Mouse (Mus musculus): Measurements from ENCODE around the gene Atp6v0a1. TPM values are rescaled to one million over a fixed set of nuclear protein-coding genes. Genes with fewer than 3 reads are reported as not detected.

Atp6v0a1 gene
- polyA plus RNA-seq, 1 experiment from 2014 or later, result 331 TPM

DNA sequence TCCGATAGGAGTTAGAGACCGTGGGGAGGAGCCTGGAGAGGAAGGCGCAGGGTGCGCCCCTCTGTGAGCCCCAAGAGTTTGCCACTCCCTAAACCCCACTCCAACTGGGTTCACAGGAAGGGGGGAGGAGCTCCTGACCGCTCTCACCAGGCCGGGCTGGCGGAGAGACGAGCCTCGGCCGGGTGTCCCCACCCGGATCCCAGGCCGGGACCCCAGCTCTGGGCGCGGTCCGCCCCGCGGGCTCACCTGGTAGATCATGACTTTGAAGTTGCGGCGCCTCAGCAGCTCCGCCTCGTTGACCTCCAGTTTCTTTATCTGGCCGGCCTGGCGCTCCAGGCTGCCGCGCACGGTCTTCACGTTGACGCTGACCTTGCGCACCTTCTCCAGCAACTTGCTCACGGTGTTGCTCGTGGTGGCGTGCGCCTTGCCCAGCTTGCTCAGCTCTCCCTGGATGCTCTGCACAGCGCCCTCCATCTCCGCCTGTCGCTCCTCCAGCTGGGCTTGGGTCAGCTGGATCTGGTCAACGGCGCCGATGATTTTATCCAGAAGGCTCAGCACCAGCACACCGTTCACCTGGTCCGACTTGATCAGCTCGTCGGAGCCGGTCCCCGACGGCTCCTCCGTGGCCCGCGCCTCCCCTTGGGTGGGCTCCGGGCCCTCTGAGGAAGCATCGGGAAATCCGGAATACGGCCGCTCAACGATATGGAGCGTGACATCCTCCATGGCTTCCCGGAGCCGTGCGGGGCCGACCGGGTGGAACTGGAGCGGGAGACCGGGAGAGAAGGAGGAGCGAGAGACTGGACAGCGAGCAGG, 39.3 kb upstream of the Atp6v0a1 start:
- Histone ChIP-seq H3K27ac (no peak overlapping the region), H3K79me2 (ENCODE audit: inconsistent target) (no peaks in the 10 kb centered on the region), H3K4me3 (ENCODE audit: inconsistent target) (peak overlapping the region; percentile 22), H3K36me3 (ENCODE audit: inconsistent target) (no peaks in the 10 kb centered on the region)
- 1% methylated on average over 65 of the region's 65 CpGs for WGBS (ENCODE audit: missing documents)

DNA sequence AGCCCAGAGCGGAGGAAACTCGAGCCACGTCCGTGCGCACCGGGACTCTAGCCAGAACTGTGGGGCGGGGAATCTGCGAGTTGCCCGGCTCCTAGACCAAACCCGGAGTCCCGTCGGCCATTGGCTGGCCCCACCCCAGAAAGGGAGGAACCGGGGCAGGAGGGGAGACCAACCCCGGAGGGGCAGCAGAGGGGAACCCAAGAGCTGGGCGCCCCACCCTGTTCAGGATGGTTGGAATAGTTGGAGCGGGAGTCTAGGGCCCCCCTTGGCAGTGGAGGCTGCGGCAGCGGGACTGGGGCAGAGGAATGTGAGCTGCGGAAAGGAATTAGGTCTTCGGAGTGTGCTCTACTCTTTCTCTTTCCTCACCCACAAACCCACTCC, 38.7 kb upstream of the Atp6v0a1 start, which contains the start of gene Cavin1:
Gene Cavin1, minus strand, starts transcription at position 331 of the 381 bp plus-strand sequence.
- Histone ChIP-seq H3K27ac (no peak within 1 kb of the TSS), H3K36me3 (ENCODE audit: inconsistent target) (no peaks in the 10 kb centered on the region), H3K79me2 (ENCODE audit: inconsistent target) (no peaks in the 10 kb centered on the region), H3K4me3 (ENCODE audit: inconsistent target) (peak within 1 kb of the TSS; percentile 22)
- WGBS (ENCODE audit: missing documents), result 8% methylated on average over 18 of the region's 20 CpGs

DNA sequence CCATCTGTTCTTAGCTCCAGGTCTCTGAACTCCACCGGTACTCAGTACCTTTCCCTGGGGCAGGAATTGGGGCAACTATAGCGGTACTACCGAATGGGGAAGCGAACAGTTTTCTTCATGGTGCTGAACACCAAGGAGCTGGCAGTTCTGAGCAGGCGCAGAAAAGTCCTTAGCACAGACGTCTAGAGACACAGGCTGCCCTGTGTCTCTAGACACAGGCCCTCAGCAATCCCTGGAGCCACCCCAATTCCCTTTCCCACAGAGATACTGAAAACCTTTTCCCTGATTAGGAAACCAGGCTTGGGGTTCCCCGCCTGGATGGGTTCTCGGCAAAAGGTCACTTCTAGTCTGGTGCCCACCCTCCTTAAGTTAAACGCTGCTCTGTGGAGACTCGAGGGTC, 37.8 kb upstream of the Atp6v0a1 start:
- WGBS (ENCODE audit: missing documents), result 86% methylated on average over 10 of the region's 10 CpGs
- H3K27ac ChIP-seq, result no peak overlapping the region
- H3K79me2 ChIP-seq (ENCODE audit: inconsistent target), result no peaks in the 10 kb centered on the region
- H3K36me3 ChIP-seq (ENCODE audit: inconsistent target), result no peaks in the 10 kb centered on the region
- H3K4me3 ChIP-seq (ENCODE audit: inconsistent target), result no peak overlapping the region

GRCm38 (mm10) chr11:100973245-100973644, 36.0 kb upstream of the Atp6v0a1 start:
- Histone ChIP-seq H3K79me2 (ENCODE audit: inconsistent target) (no peaks in the 10 kb centered on the region), H3K27ac (no peak overlapping the region), H3K4me3 (ENCODE audit: inconsistent target) (no peak overlapping the region), H3K36me3 (ENCODE audit: inconsistent target) (no peaks in the 10 kb centered on the region)
- WGBS (ENCODE audit: missing documents), result 95% methylated on average over 6 of the region's 7 CpGs

- no peak overlapping the region for H3K4me3 ChIP-seq (ENCODE audit: inconsistent target)
Measured at GRCm38 (mm10) chr11:100974381-100974970, 34.8 kb upstream of the Atp6v0a1 start.

DNA sequence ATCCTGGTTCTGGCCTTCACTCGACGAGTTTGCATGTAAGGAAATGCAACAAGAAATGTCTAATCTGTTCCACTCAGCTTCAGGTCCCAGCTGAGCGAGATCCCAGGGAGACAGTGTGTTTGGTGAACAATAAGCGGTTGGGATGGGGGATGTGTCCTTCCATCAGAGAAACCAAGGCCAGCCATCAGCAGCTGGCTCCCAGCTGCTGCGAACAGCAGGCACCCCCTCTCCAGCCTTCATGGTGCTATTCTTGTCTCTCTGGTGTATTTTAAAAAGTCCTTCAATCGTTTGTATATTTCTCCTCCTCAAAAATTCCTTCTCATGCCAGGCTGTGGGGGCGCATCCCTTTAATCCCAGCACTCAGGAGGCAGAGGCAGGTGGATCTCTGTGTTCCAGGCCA, 34.0 kb upstream of the Atp6v0a1 start:
- 85% methylated on average over 7 of the region's 7 CpGs for WGBS (ENCODE audit: missing documents)
- no peak overlapping the region for H3K4me3 ChIP-seq (ENCODE audit: inconsistent target)

More at GRCm38 (mm10) chr11:100974381-100974970, 34.8 kb upstream of the Atp6v0a1 start:
- 67% methylated on average over 11 of the region's 14 CpGs for WGBS (ENCODE audit: missing documents)
- no peak overlapping the region for H3K27ac ChIP-seq
- H3K36me3 ChIP-seq (ENCODE audit: inconsistent target), result no peaks in the 10 kb centered on the region
- H3K79me2 ChIP-seq (ENCODE audit: inconsistent target), result no peaks in the 10 kb centered on the region

GRCm38 (mm10) chr11:100979887-100980286, 29.4 kb upstream of the Atp6v0a1 start:
- Histone ChIP-seq H3K79me2 (ENCODE audit: inconsistent target) (no peaks in the 10 kb centered on the region), H3K4me3 (ENCODE audit: inconsistent target) (no peak overlapping the region), H3K36me3 (ENCODE audit: inconsistent target) (no peaks in the 10 kb centered on the region), H3K27ac (no peak overlapping the region)
- 83% methylated on average over 8 of the region's 8 CpGs for WGBS (ENCODE audit: missing documents)

More for the DNA sequence above, 34.0 kb upstream of the Atp6v0a1 start:
- Histone ChIP-seq H3K36me3 (ENCODE audit: inconsistent target) (no peaks in the 10 kb centered on the region), H3K27ac (no peak overlapping the region), H3K79me2 (ENCODE audit: inconsistent target) (no peaks in the 10 kb centered on the region)

DNA sequence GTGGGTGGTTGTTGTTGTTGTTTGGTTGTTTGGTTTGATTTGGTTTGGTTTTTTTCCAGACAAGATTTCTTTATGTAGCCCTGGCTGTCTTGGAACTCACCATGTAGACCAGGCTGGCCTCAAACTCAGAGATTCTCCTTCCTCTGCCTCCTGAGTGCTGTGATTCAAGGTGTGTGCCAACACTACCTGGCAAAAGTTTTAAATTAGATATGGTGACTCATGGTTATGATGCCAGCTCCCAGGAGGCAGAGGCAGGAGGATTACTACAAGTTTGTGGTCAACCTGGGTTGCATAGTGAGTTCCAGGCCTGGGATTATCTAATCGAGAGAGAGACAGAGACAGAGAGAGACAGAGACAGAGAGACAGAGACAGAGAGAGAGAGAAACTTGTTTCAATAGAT, 28.8 kb upstream of the Atp6v0a1 start:
- Histone ChIP-seq H3K79me2 (ENCODE audit: inconsistent target) (no peaks in the 10 kb centered on the region), H3K27ac (no peak overlapping the region)
- WGBS (ENCODE audit: missing documents), result 67% methylated on average over 1 of the region's 1 CpGs

GRCm38 (mm10) chr11:100981236-100981635, 28.0 kb upstream of the Atp6v0a1 start:
- Histone ChIP-seq H3K79me2 (ENCODE audit: inconsistent target) (no peaks in the 10 kb centered on the region), H3K36me3 (ENCODE audit: inconsistent target) (no peaks in the 10 kb centered on the region), H3K4me3 (ENCODE audit: inconsistent target) (no peak overlapping the region), H3K27ac (no peak overlapping the region)
- WGBS (ENCODE audit: missing documents), result 88% methylated on average over 3 of the region's 3 CpGs

More for the DNA sequence above, 28.8 kb upstream of the Atp6v0a1 start:
- H3K36me3 ChIP-seq (ENCODE audit: inconsistent target), result no peaks in the 10 kb centered on the region
- H3K4me3 ChIP-seq (ENCODE audit: inconsistent target), result no peak overlapping the region

DNA sequence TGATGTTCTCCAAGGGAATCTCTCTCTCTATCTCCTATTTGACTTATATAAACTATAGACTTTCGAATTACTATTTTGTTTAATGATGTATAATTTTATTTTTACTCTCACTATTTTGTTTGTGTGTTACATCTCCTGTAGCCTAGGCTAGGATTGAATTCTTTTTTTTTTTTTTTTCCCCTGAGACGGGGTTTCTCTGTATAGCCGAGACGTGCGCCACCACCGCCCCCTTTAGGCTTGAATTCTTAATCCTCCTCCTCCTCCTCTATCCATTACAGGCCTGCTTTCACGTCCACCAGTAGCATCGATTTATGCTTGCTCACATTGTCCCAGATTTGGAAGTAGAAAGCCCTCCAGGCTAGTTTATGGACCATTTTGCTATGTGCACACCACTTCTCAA, 27.2 kb upstream of the Atp6v0a1 start:
- WGBS (ENCODE audit: missing documents), result 78% methylated on average over 8 of the region's 8 CpGs
- Histone ChIP-seq H3K36me3 (ENCODE audit: inconsistent target) (no peaks in the 10 kb centered on the region), H3K27ac (no peak overlapping the region), H3K4me3 (ENCODE audit: inconsistent target) (no peak overlapping the region), H3K79me2 (ENCODE audit: inconsistent target) (no peaks in the 10 kb centered on the region)

GRCm38 (mm10) chr11:100983125-100983777, 26.0 kb upstream of the Atp6v0a1 start:
- Histone ChIP-seq H3K79me2 (ENCODE audit: inconsistent target) (no peaks in the 10 kb centered on the region), H3K4me3 (ENCODE audit: inconsistent target) (peak overlapping the region; percentile 21; the same call in 1 of the 2 replicates)

GRCm38 (mm10) chr11:100983778-100984131, 25.5 kb upstream of the Atp6v0a1 start:
- no peak overlapping the region for H3K27ac ChIP-seq
- WGBS (ENCODE audit: missing documents), result 67% methylated on average over 7 of the region's 7 CpGs
- H3K36me3 ChIP-seq (ENCODE audit: inconsistent target), result no peaks in the 10 kb centered on the region
- H3K79me2 ChIP-seq (ENCODE audit: inconsistent target), result no peaks in the 10 kb centered on the region
- no peak overlapping the region for H3K4me3 ChIP-seq (ENCODE audit: inconsistent target)

More at GRCm38 (mm10) chr11:100983125-100983777, 26.0 kb upstream of the Atp6v0a1 start:
- WGBS (ENCODE audit: missing documents), result 3% methylated on average over 19 of the region's 20 CpGs
- Histone ChIP-seq H3K27ac (no peak overlapping the region), H3K36me3 (ENCODE audit: inconsistent target) (no peaks in the 10 kb centered on the region)

DNA sequence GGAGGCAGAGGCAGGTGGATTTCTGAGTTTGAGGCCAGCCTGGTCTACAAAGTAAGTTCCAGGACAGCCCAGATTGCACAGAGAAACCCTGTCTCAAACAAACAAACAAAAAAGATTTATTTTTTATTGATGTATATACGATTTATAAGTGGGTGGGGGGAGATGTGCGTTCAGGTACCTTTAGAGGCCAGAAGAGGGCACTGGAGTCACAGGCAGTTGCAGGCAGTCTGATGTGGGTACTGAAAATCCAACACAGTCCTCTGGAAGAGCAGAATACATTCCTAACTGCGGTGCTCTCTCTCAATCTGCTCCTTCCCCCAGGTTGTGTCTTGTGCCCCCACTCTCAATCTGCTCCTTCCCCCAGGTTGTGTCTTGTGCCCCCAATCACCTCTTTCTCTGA, 23.6 kb upstream of the Atp6v0a1 start:
- no peaks in the 10 kb centered on the region for H3K79me2 ChIP-seq (ENCODE audit: inconsistent target)
- no peaks in the 10 kb centered on the region for H3K36me3 ChIP-seq (ENCODE audit: inconsistent target)
- WGBS (ENCODE audit: missing documents), result 83% methylated on average over 3 of the region's 3 CpGs
- no peak overlapping the region for H3K27ac ChIP-seq
- no peak overlapping the region for H3K4me3 ChIP-seq (ENCODE audit: inconsistent target)

- Histone ChIP-seq H3K79me2 (ENCODE audit: inconsistent target) (no peaks in the 10 kb centered on the region), H3K36me3 (ENCODE audit: inconsistent target) (no peaks in the 10 kb centered on the region), H3K4me3 (ENCODE audit: inconsistent target) (no peak overlapping the region), H3K27ac (no peak overlapping the region)
- 53% methylated on average over 3 of the region's 3 CpGs for WGBS (ENCODE audit: missing documents)
Measured at GRCm38 (mm10) chr11:100988674-100989073, 20.6 kb upstream of the Atp6v0a1 start.

DNA sequence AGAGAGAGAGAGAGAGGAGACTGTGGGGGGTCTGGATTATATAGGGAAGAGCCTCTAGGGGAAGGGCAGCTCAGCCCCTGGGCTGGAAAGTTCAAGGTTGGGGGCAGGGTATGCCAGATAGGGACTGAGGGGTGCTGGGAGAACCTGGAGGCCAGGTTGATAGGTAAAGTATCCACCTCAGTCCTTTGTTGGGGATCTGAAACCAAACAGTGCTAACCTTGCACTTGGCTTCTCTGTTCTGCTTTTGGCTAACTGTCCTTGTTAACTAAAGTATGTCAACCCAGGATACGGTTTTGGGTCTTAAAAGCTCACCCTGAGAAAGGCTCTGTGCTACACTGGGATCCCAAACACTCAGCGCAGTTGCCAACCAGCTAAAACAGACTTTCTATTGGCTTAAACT, 19.6 kb upstream of the Atp6v0a1 start:
- H3K27ac ChIP-seq, result no peak overlapping the region
- H3K4me3 ChIP-seq (ENCODE audit: inconsistent target), result no peak overlapping the region
- WGBS (ENCODE audit: missing documents), result 46% methylated on average over 2 of the region's 2 CpGs
- H3K36me3 ChIP-seq (ENCODE audit: inconsistent target), result no peaks in the 10 kb centered on the region
- no peaks in the 10 kb centered on the region for H3K79me2 ChIP-seq (ENCODE audit: inconsistent target)

All from macrophage (primary cell).